Mouse (Mus musculus) forebrain, postnatal 0 days (tissue): ENCODE data around the gene Shisa6. TPM values are rescaled to one million over a fixed set of nuclear protein-coding genes. Genes with fewer than 3 reads are reported as not detected.
A peak's percentile ranks its signal among the peaks of the same experiment; 100 is the strongest.

Experiments used
- ATAC-seq: fragments of 200-750 bp; cut with Nextera tagmentation; 2 replicates; pipeline ENCODE4 v1.8.0; 2017; ENCODE audit warnings: mild to moderate bottlenecking, moderate library complexity
- DNase-seq: peaks from one replicate; pipeline ENCODE4 v3.0.0-alpha.2; 2015
- H3K27ac ChIP-seq: fragments of 300-500 bp; sonication (generic); 2 replicates; pipeline ENCODE4 v1.5.1; 2014; ENCODE audit warnings: low read depth, mild to moderate bottlenecking, antibody characterized with exemption, low read length, moderate library complexity, mixed read lengths
- H3K27me3 ChIP-seq: fragments of 300-500 bp; sonication (generic); 2 replicates; pipeline ENCODE4 v1.6.1; 2014; ENCODE audit warnings: mild to moderate bottlenecking, low read length, mixed read lengths; ENCODE audit not compliant: insufficient read depth
- H3K36me3 ChIP-seq: fragments of 300-500 bp; sonication (generic); 2 replicates; pipeline ENCODE4 v1.6.1; 2014; ENCODE audit warnings: mild to moderate bottlenecking, moderate library complexity; ENCODE audit not compliant: insufficient read depth
- H3K4me1 ChIP-seq: fragments of 300-500 bp; sonication (generic); 2 replicates; pipeline ENCODE4 v1.6.1; 2014; ENCODE audit warnings: antibody characterized with exemption; ENCODE audit not compliant: insufficient read depth
- H3K4me2 ChIP-seq: fragments of 300-500 bp; sonication (generic); 2 replicates; pipeline ENCODE4 v1.6.1; 2014; ENCODE audit warnings: low read depth, mild to moderate bottlenecking, moderate library complexity
- H3K4me3 ChIP-seq: fragments of 300-500 bp; sonication (generic); 2 replicates; pipeline ENCODE4 v1.5.1; 2014; ENCODE audit warnings: low read depth, low read length, mixed read lengths
- H3K9ac ChIP-seq: fragments of 300-500 bp; sonication (generic); 2 replicates; pipeline ENCODE4 v1.6.1; 2014; ENCODE audit warnings: mild to moderate bottlenecking
- H3K9me3 ChIP-seq: fragments of 300-500 bp; sonication (generic); 2 replicates; pipeline ENCODE4 v1.6.1; 2016; ENCODE audit warnings: low read length
- CTCF ChIP-seq: sonication (generic); IDR thresholded peaks from 2 replicates; pipeline ENCODE4 v1.5.1; 2016; ENCODE audit warnings: antibody characterized with exemption, control low read depth, low read depth
- WGBS: fragments of 180-500 bp; shearing (Covaris S2); extraction: QIAGEN DNeasy Blood & Tissue Kit; methylation state at CpG from one replicate; pipeline ENCODE4 v1.1.7; 2014; 5-methylcytosine and 5-hydroxymethylcytosine counted together
- polyA plus RNA-seq: library from polyadenylated mRNA; unstranded; fragments of >200 nt; fragmentation: Nextera tagmentation; extraction: Ambion mirVana; gene quantifications from 2 replicates; pipeline ENCODE4 v1.2.1, GENCODE M21; 2015
- total RNA-seq: library from RNA; depleted of rRNA; stranded (reverse); fragments of >200 nt; gene quantifications from 2 replicates; pipeline ENCODE4 v1.2.3, GENCODE M21; 2014

Gene Shisa6
- total and polyA plus RNA-seq, 2 experiments from 2014 or later: 4.0 to 10.0 TPM

- TF ChIP-seq CTCF: no peak
- H3K27ac ChIP-seq: no peak overlapping the region
- no peak overlapping the region for H3K9ac ChIP-seq
- H3K4me3 ChIP-seq: no peak overlapping the region
- no peaks in the 10 kb centered on the region for H3K27me3 ChIP-seq
- H3K9me3 ChIP-seq: no peaks in the 10 kb centered on the region
- DNase-seq (no peak), ATAC-seq (no peak)
- no peak overlapping the region for H3K4me2 ChIP-seq
- H3K4me1 ChIP-seq: no peaks in the 10 kb centered on the region
- whole genome bisulfite sequencing: 23% methylated on average over 3 of the region's 3 CpGs
- no peaks in the 10 kb centered on the region for H3K36me3 ChIP-seq
Measured at GRCm38 (mm10) chr11:66258851-66259250, 266.9 kb downstream of the Shisa6 start.

- no peak for TF ChIP-seq CTCF
- Histone ChIP-seq H3K4me3 (no peak overlapping the region), H3K27me3 (no peaks in the 10 kb centered on the region), H3K4me1 (0 out of 2 replicates have a peak, but pooled peaks cover 3% of the 10 kb centered on the region), H3K27ac (no peak overlapping the region), H3K36me3 (no peaks in the 10 kb centered on the region), H3K9ac (no peak overlapping the region), H3K4me2 (no peak overlapping the region), H3K9me3 (no peaks in the 10 kb centered on the region)
- 44% methylated on average over 5 of the region's 5 CpGs for WGBS
- ATAC-seq: peak; percentile 56
- peak; percentile 28 for DNase-seq
Measured at GRCm38 (mm10) chr11:66247115-66247514, 278.6 kb downstream of the Shisa6 start.

DNA sequence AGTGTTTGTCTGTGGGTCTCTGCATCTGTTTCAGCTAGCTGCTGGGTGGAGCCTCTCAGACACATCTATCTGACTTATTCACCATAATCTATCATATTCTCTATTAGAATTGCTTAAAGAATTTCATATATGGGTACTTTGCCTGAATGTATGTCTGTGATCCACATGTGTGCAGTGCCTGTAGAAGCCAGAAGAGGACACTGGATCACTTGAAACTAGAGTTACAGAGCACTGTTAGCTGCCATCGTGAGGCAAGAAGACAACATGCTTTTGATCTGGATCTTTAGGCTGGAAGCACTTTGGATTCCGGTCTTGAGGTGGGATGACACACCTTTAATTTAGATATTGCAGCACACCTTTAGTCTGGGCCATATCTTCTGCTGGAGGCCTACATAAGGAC is 289.2 kb downstream of the Shisa6 start:
- no peaks in the 10 kb centered on the region for H3K4me1 ChIP-seq
- H3K4me2 ChIP-seq: no peak overlapping the region
- no peaks in the 10 kb centered on the region for H3K36me3 ChIP-seq
- H3K27ac ChIP-seq: no peak overlapping the region
- no peak for DNase-seq
- no peaks in the 10 kb centered on the region for H3K9me3 ChIP-seq
- H3K9ac ChIP-seq: no peak overlapping the region
- H3K4me3 ChIP-seq: no peak overlapping the region
- ATAC-seq: no peak
- 76% methylated on average over 2 of the region's 2 CpGs for WGBS
- peak; percentile 61 for TF ChIP-seq CTCF
- H3K27me3 ChIP-seq: no peaks in the 10 kb centered on the region

DNA sequence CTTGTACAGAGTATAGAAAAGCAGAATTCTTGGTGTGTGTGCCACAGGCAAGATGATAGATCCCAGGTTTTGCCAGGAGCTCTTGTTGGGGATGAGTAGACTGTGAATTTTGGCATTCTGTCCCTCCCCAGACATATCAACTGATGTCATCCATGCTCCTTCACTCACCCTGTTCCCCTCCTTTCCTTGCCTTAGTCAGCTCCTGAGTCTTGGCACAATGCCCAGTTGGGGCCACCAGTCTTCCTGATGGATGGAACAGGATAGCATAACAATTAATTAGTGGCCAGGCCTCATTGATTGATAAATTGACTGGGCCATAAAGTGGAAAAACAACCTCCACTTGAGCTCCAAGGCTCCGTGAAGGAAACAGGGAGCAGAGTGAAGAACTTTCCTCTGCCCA is 292.9 kb downstream of the Shisa6 start:
- no peaks in the 10 kb centered on the region for H3K27me3 ChIP-seq
- H3K36me3 ChIP-seq: no peaks in the 10 kb centered on the region
- H3K9ac ChIP-seq: no peak overlapping the region
- H3K9me3 ChIP-seq: no peaks in the 10 kb centered on the region
- no peaks in the 10 kb centered on the region for H3K4me1 ChIP-seq
- no peak for ATAC-seq
- no peak for TF ChIP-seq CTCF
- no peak for DNase-seq
- no peak overlapping the region for H3K4me3 ChIP-seq
- 28% methylated on average over 1 of the region's 1 CpGs for WGBS
- H3K4me2 ChIP-seq: no peak overlapping the region
- no peak overlapping the region for H3K27ac ChIP-seq

DNA sequence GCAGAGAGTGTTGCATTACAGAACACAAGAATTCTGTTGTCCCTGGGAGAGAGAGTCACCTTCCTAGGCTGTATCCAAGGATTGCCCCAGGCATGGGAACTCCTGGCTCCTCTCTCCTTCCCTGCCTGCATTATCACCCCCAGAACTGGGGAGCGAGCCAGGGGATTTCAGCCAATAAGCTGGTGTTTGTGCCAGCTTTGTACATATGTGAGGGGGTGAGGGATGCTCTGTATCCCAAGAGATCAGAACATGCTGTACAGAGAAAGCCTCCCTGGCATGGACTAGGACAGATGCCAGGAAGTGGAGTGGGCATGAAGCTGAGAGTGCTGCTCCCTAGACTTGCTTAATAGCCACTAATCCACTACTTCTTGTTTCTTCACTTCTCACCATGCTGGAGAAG is 303.6 kb downstream of the Shisa6 start:
- DNase-seq (peak; percentile 79), ATAC-seq (peak; percentile 83)
- H3K4me2 ChIP-seq: no peak overlapping the region
- no peak overlapping the region for H3K9ac ChIP-seq
- H3K27ac ChIP-seq: no peak overlapping the region
- H3K36me3 ChIP-seq: no peaks in the 10 kb centered on the region
- no peak for TF ChIP-seq CTCF
- H3K9me3 ChIP-seq: no peaks in the 10 kb centered on the region
- H3K4me1 ChIP-seq: no peaks in the 10 kb centered on the region
- no peak overlapping the region for H3K4me3 ChIP-seq
- 40% methylated on average over 1 of the region's 1 CpGs for WGBS
- H3K27me3 ChIP-seq: no peaks in the 10 kb centered on the region

DNA sequence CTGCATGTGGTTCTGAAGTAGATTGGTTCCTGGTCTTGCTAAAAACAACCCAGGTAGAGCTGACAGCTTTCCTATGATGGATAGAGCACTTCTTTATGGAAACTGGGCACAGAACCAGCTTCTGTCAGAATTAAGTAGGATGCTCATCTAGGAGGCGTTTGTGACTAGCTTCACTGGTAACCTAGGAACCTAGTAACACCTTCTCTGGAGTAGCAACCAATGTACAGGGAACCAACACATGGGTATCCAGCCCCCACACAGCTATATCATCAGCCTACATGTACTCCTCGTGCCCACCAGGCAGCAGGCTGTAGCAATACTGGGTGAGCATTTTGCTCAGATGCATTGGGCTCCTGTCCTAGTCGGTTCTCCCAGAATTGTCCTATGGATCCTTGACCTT is 307.3 kb downstream of the Shisa6 start:
- H3K27me3 ChIP-seq: no peaks in the 10 kb centered on the region
- WGBS: 73% methylated on average over 3 of the region's 3 CpGs
- no peaks in the 10 kb centered on the region for H3K9me3 ChIP-seq
- no peaks in the 10 kb centered on the region for H3K36me3 ChIP-seq
- ATAC-seq (no peak), DNase-seq (no peak)
- no peak for TF ChIP-seq CTCF
- no peak overlapping the region for H3K4me2 ChIP-seq
- H3K9ac ChIP-seq: no peak overlapping the region
- no peak overlapping the region for H3K4me3 ChIP-seq
- H3K4me1 ChIP-seq: no peaks in the 10 kb centered on the region
- H3K27ac ChIP-seq: no peak overlapping the region

- DNase-seq: peak; percentile 66
- H3K27ac ChIP-seq: no peak overlapping the region
- H3K27me3 ChIP-seq: no peaks in the 10 kb centered on the region
- TF ChIP-seq CTCF: no peak
- no peak for ATAC-seq
- no peak overlapping the region for H3K9ac ChIP-seq
- no peaks in the 10 kb centered on the region for H3K9me3 ChIP-seq
- 79% methylated on average over 3 of the region's 3 CpGs for WGBS
- no peak overlapping the region for H3K4me3 ChIP-seq
- no peak overlapping the region for H3K4me2 ChIP-seq
- no peaks in the 10 kb centered on the region for H3K36me3 ChIP-seq
- no peaks in the 10 kb centered on the region for H3K4me1 ChIP-seq
Measured at GRCm38 (mm10) chr11:66188627-66189287, 337.0 kb downstream of the Shisa6 start.

- Histone ChIP-seq H3K4me1 (no peaks in the 10 kb centered on the region), H3K4me2 (no peak overlapping the region), H3K9ac (no peak overlapping the region), H3K9me3 (no peaks in the 10 kb centered on the region), H3K27ac (no peak overlapping the region), H3K27me3 (no peaks in the 10 kb centered on the region), H3K36me3 (no peaks in the 10 kb centered on the region), H3K4me3 (no peak overlapping the region)
- ATAC-seq (no peak), DNase-seq (no peak)
- 53% methylated on average over 2 of the region's 2 CpGs for WGBS
- TF ChIP-seq CTCF: no peak
Measured at GRCm38 (mm10) chr11:66188146-66188545, 337.6 kb downstream of the Shisa6 start.
